Mouse (Mus musculus): ENCODE data around the gene Rps8. TPM values are rescaled to one million over a fixed set of nuclear protein-coding genes. Genes with fewer than 3 reads are reported as not detected.

Rps8 gene
- polyA plus RNA-seq, 1 experiment from 2014 or later = 681 TPM

- Histone ChIP-seq H3K4me2 (replicated peaks; ENCODE audit: low read depth, low read length) (no peak within 1 kb of the TSS), H3K9me3 (ENCODE audit: low read length) (no peaks in the 10 kb centered on the region), H3K4me3 (ENCODE audit: low read depth, low read length) (no peak within 1 kb of the TSS), H3K9ac (replicated peaks; ENCODE audit: low read depth) (peak within 1 kb of the TSS; percentile 16; the same call in 1 of the 2 replicates), H3K36me3 (ENCODE audit: insufficient read depth, low read length) (no peaks in the 10 kb centered on the region), H3K4me1 (ENCODE audit: insufficient read depth, low read depth, low read length) (peaks cover 20% of the 10 kb centered on the region), H3K27me3 (replicated peaks; ENCODE audit: insufficient read depth, low read length) (no peaks in the 10 kb centered on the region), H3K27ac (ENCODE audit: low read length) (peak within 1 kb of the TSS; percentile 88)
- 81% methylated on average over 9 of the region's 9 CpGs for WGBS
- TF ChIP-seq EP300 (IDR thresholded peaks at IDR 0.05) (no peak), CTCF (IDR thresholded peaks at IDR 0.05) (no peak)
- peak; percentile 43 for DNase-seq (ENCODE audit: low spot score)
- ATAC-seq = 0 out of 2 replicates have a peak, but pooled peaks have one; percentile 2
Observed at GRCm38 (mm10) chr4:117126675-117127290, 29.3 kb downstream of the Rps8 start, which contains the start of gene Tctex1d4. Gene Tctex1d4, plus strand, starts transcription at chr4:117126794.

- no peak overlapping the region for H3K9ac ChIP-seq (replicated peaks; ENCODE audit: low read depth)
Observed at GRCm38 (mm10) chr4:117125910-117126674, 30.0 kb downstream of the Rps8 start.

GRCm38 (mm10) chr4:117125348-117125909, 30.6 kb downstream of the Rps8 start, which contains the start of gene Btbd19:
Gene Btbd19, minus strand, starts transcription at chr4:117125725.
- H3K4me3 ChIP-seq (ENCODE audit: low read depth, low read length) = no peak within 1 kb of the TSS
- H3K9ac ChIP-seq (replicated peaks; ENCODE audit: low read depth) = peak within 1 kb of the TSS; percentile 16; the same call in 1 of the 2 replicates
- 0 out of 2 replicates have a peak within 1 kb of the TSS, but pooled peaks have one; percentile 1 for H3K4me2 ChIP-seq (replicated peaks; ENCODE audit: low read depth, low read length)
- WGBS = 36% methylated on average over 8 of the region's 8 CpGs
- DNase-seq (ENCODE audit: low spot score) (peak; percentile 85), ATAC-seq (peak; percentile 46)
- peaks cover 20% of the 10 kb centered on the region for H3K4me1 ChIP-seq (ENCODE audit: insufficient read depth, low read depth, low read length)
- H3K27me3 ChIP-seq (replicated peaks; ENCODE audit: insufficient read depth, low read length) = no peaks in the 10 kb centered on the region
- peak within 1 kb of the TSS; percentile 88 for H3K27ac ChIP-seq (ENCODE audit: low read length)
- TF ChIP-seq CTCF (IDR thresholded peaks at IDR 0.05) = no peak
- no peak for TF ChIP-seq EP300 (IDR thresholded peaks at IDR 0.05)
- H3K9me3 ChIP-seq (ENCODE audit: low read length) = no peaks in the 10 kb centered on the region
- H3K36me3 ChIP-seq (ENCODE audit: insufficient read depth, low read length) = no peaks in the 10 kb centered on the region

More at GRCm38 (mm10) chr4:117125910-117126674, 30.0 kb downstream of the Rps8 start:
- 33% methylated on average over 15 of the region's 15 CpGs for WGBS
- H3K4me1 ChIP-seq (ENCODE audit: insufficient read depth, low read depth, low read length) = peaks cover 20% of the 10 kb centered on the region
- ATAC-seq = peak; percentile 89
- DNase-seq (ENCODE audit: low spot score) = peak; percentile 95
- H3K27me3 ChIP-seq (replicated peaks; ENCODE audit: insufficient read depth, low read length) = no peaks in the 10 kb centered on the region
- no peak overlapping the region for H3K4me3 ChIP-seq (ENCODE audit: low read depth, low read length)
- no peaks in the 10 kb centered on the region for H3K36me3 ChIP-seq (ENCODE audit: insufficient read depth, low read length)
- no peak overlapping the region for H3K4me2 ChIP-seq (replicated peaks; ENCODE audit: low read depth, low read length)
- TF ChIP-seq EP300 (IDR thresholded peaks at IDR 0.05) = peak; percentile 80
- no peak for TF ChIP-seq CTCF (IDR thresholded peaks at IDR 0.05)
- H3K27ac ChIP-seq (ENCODE audit: low read length) = peak overlapping the region; percentile 88
- no peaks in the 10 kb centered on the region for H3K9me3 ChIP-seq (ENCODE audit: low read length)

- H3K27ac ChIP-seq (ENCODE audit: low read length) = peak overlapping the region; percentile 88
- TF ChIP-seq EP300 (IDR thresholded peaks at IDR 0.05) (no peak), CTCF (IDR thresholded peaks at IDR 0.05) (0 out of 2 replicates have a peak, but pooled peaks have one; percentile 10)
- ATAC-seq (no peak), DNase-seq (ENCODE audit: low spot score) (peak; percentile 49)
- no peaks in the 10 kb centered on the region for H3K27me3 ChIP-seq (replicated peaks; ENCODE audit: insufficient read depth, low read length)
- no peaks in the 10 kb centered on the region for H3K9me3 ChIP-seq (ENCODE audit: low read length)
- peaks cover 20% of the 10 kb centered on the region for H3K4me1 ChIP-seq (ENCODE audit: insufficient read depth, low read depth, low read length)
- H3K36me3 ChIP-seq (ENCODE audit: insufficient read depth, low read length) = no peaks in the 10 kb centered on the region
- H3K4me2 ChIP-seq (replicated peaks; ENCODE audit: low read depth, low read length) = 0 out of 2 replicates have a peak overlapping the region, but pooled peaks have one; percentile 1
- H3K4me3 ChIP-seq (ENCODE audit: low read depth, low read length) = no peak overlapping the region
- 35% methylated on average over 14 of the region's 14 CpGs for whole genome bisulfite sequencing
- peak overlapping the region; percentile 16; the same call in 1 of the 2 replicates for H3K9ac ChIP-seq (replicated peaks; ENCODE audit: low read depth)
Observed at GRCm38 (mm10) chr4:117124518-117125347, 31.3 kb downstream of the Rps8 start.

GRCm38 (mm10) chr4:117124218-117124517, 31.9 kb downstream of the Rps8 start:
- 79% methylated on average over 3 of the region's 3 CpGs for WGBS
- no peak overlapping the region for H3K4me3 ChIP-seq (ENCODE audit: low read depth, low read length)
- ATAC-seq = no peak
- H3K36me3 ChIP-seq (ENCODE audit: insufficient read depth, low read length) = no peaks in the 10 kb centered on the region
- peaks cover 20% of the 10 kb centered on the region for H3K4me1 ChIP-seq (ENCODE audit: insufficient read depth, low read depth, low read length)
- DNase-seq (ENCODE audit: low spot score) = no peak
- TF ChIP-seq CTCF (IDR thresholded peaks at IDR 0.05) (no peak), EP300 (IDR thresholded peaks at IDR 0.05) (no peak)
- peak overlapping the region; percentile 88; the same call in 1 of the 2 replicates for H3K27ac ChIP-seq (ENCODE audit: low read length)
- H3K9me3 ChIP-seq (ENCODE audit: low read length) = no peaks in the 10 kb centered on the region
- H3K9ac ChIP-seq (replicated peaks; ENCODE audit: low read depth) = no peak overlapping the region
- H3K27me3 ChIP-seq (replicated peaks; ENCODE audit: insufficient read depth, low read length) = no peaks in the 10 kb centered on the region
- no peak overlapping the region for H3K4me2 ChIP-seq (replicated peaks; ENCODE audit: low read depth, low read length)
